Mouse (Mus musculus) cerebellum, adult 18-20 months (tissue): ENCODE results near the gene Pdlim1.
"Not testable (repeated sequence)": the region's sequence is repeated elsewhere in the genome, so short reads cannot be mapped to it uniquely, and the experiment has no call there.

Experiments used
- DNase-seq, 2 experiments: peaks; one replicate each; pipeline ENCODE4 v3.0.0; 2021

Gene Pdlim1

GRCm38 (mm10) chr19:40240360-40240759 lies 31.3 kb downstream of the Pdlim1 start:
- no peak for DNase-seq

- no peak for DNase-seq
Observed at GRCm38 (mm10) chr19:40238175-40238850, 33.3 kb downstream of the Pdlim1 start.

GRCm38 (mm10) chr19:40232560-40232959 lies 39.1 kb downstream of the Pdlim1 start:
- DNase-seq: no peak

- no peak for DNase-seq
Observed at GRCm38 (mm10) chr19:40231825-40232541, 39.7 kb downstream of the Pdlim1 start.

- DNase-seq: no peak
Observed at GRCm38 (mm10) chr19:40231074-40231738, 40.4 kb downstream of the Pdlim1 start.

GRCm38 (mm10) chr19:40226516-40227151 lies 45.0 kb downstream of the Pdlim1 start:
- no peak for DNase-seq

GRCm38 (mm10) chr19:40225761-40226110 lies 45.9 kb downstream of the Pdlim1 start:
- DNase-seq: no peak

GRCm38 (mm10) chr19:40225102-40225760 lies 46.4 kb downstream of the Pdlim1 start:
- peak; percentile 59 to 64 for DNase-seq

GRCm38 (mm10) chr19:40222307-40222706 lies 49.3 kb downstream of the Pdlim1 start:
- DNase-seq: not testable (repeated sequence)

GRCm38 (mm10) chr19:40220878-40221277 lies 50.8 kb downstream of the Pdlim1 start:
- no peak for DNase-seq

GRCm38 (mm10) chr19:40202947-40203346 lies 68.7 kb downstream of the Pdlim1 start:
- not testable (repeated sequence) for DNase-seq

- DNase-seq: no peak
Observed at GRCm38 (mm10) chr19:40190596-40190995, 81.0 kb downstream of the Pdlim1 start.

GRCm38 (mm10) chr19:40187160-40187559 lies 84.5 kb downstream of the Pdlim1 start, which contains the start of gene Cyp2c70:
TSS of gene Cyp2c70 (minus strand) at chr19:40187333.
- DNase-seq: no peak

- DNase-seq: no peak
Observed at GRCm38 (mm10) chr19:40183600-40183999, 88.0 kb downstream of the Pdlim1 start.

- no peak for DNase-seq
Observed at GRCm38 (mm10) chr19:40178311-40178710, 93.3 kb downstream of the Pdlim1 start.
